Mouse (Mus musculus) liver, adult (tissue): Measurements from ENCODE around the gene Fam98a.

Experiments
- GATA4 ChIP-seq: IDR thresholded peaks from 2 replicates; pipeline ENCODE4 v1.6.1; 2014; ENCODE audit warnings: mild to moderate bottlenecking, low read length; ENCODE audit not compliant: insufficient replicate concordance

Fam98a gene

GRCm38 (mm10) chr17:75495213-75495612 is 56.5 kb downstream of the Fam98a start:
- TF ChIP-seq GATA4 = no peak
